Mouse (Mus musculus) megakaryocyte, embryonic 14.5 days (primary cell): ENCODE results near the gene Hmgn2. TPM values are rescaled to one million over a fixed set of nuclear protein-coding genes. Genes with fewer than 3 reads are reported as not detected.

ENCODE experiments used
- H3K27me3 ChIP-seq: replicated peaks from 2 replicates; pipeline ENCODE3; 2012; ENCODE audit warnings: inconsistent platforms
- H3K36me3 ChIP-seq: replicated peaks from 2 replicates; pipeline ENCODE3; 2012; ENCODE audit warnings: low read length, inconsistent platforms, mixed read lengths
- H3K4me1 ChIP-seq: 2 replicates; pipeline ENCODE4 v1.6.1; 2012; ENCODE audit warnings: inconsistent platforms
- H3K4me3 ChIP-seq: replicated peaks from 2 replicates; pipeline ENCODE3; 2012; ENCODE audit warnings: moderate library complexity, mild to moderate bottlenecking, inconsistent platforms
- H3K9me3 ChIP-seq: 2 replicates; pipeline ENCODE4 v1.6.1; 2012; ENCODE audit warnings: inconsistent platforms
- FLI1 ChIP-seq: IDR thresholded peaks from 2 replicates; pipeline ENCODE4 v1.6.1; 2012; ENCODE audit warnings: low read length, inconsistent platforms, mixed read lengths
- GATA1 ChIP-seq: IDR thresholded peaks from 3 replicates; pipeline ENCODE4 v1.6.1; 2012; ENCODE audit warnings: mixed read lengths, low read length, inconsistent platforms, borderline replicate concordance
- polyA plus RNA-seq: library from polyadenylated mRNA; stranded (reverse); fragments of >175 nt; gene quantifications from 2 replicates; pipeline ENCODE4 v1.2.3, GENCODE M21; 2012; ENCODE audit warnings: low replicate concordance; ENCODE audit not compliant: insufficient read depth

The Hmgn2 gene
- 89.8 and 993 TPM in 2 replicates for polyA plus RNA-seq

DNA sequence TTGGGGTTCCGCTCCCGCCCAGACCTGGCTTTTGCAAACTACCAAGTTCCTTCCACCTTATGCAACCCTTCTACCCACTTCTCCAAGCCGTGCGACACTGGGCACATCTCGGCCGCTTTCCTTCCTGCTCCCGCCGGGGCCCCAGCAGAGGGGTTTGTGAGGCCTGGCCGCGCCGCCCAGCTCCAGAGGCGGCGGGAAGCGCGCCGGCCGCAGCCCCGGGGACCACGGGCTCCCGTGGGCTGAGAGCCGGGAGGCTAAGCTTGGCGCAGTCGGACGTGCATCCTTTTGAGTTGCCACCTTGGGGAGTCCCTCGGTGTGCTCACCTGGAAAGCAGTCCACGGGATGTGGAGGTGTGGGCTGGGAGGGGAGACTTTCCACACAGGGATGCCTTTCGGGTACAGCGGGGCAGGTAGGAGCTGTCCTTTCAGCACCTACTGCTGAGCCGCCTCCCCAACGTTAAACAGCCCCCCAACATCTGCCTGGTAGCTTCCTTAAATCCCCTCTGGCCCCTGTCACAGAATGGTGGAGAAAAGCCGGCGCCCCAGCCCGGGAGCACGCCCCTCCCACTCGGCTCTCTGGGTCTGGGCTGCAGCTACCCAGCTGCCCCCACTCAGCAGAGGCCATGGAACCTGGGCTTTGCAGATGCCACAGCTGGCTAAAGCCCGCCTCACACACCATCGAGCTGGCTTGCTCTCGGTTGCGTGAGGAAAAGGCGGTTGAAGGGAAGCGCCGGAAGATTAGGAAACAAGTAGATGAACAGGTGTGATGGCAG is at the start of gene Hmgn2:
Gene Hmgn2, minus strand, starts transcription at position 501 of the 772 bp plus-strand sequence.
- no peak for TF ChIP-seq GATA1
- TF ChIP-seq FLI1 = no peak
- H3K27me3 ChIP-seq = no peaks in the 10 kb centered on the region
- H3K9me3 ChIP-seq = no peaks in the 10 kb centered on the region
- H3K4me1 ChIP-seq = peaks cover 35% of the 10 kb centered on the region
- H3K4me3 ChIP-seq = peak within 1 kb of the TSS; percentile 95
- H3K36me3 ChIP-seq = peaks cover 60% of the 10 kb centered on the region

DNA sequence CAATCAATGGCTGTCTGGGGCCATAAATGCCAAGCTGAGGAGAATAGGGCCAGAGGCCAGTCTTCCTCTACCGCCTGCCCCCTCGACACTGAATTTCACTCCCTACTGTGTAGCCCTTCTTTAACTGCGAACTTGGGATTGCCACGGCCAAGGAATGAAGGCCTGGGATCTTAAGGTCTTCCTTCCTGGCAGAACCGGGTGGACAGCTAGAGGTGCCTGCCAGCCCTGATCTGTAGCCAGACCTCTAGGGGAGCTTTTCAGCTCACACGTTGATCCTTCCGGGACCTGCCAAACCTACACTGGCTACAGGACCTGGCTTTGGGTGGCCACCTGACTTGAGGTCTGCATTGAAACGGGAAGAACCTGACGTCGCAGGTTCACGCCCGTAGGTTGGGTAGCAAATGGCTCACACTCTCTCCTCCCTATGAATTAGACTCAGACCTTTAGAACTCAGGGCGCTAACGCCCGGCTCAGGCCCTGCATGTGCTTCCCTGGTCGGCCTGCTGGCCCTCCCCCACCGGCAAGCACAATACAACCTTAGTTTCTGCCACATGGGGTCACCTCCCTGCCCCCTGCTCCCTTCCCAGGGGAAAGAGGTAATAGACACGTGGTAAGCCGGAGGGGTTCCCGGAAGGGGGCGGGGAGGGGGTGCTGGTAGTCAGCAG is 48.9 kb upstream of the Hmgn2 start:
- no peak overlapping the region for H3K4me3 ChIP-seq
- H3K4me1 ChIP-seq = peaks cover 21% of the 10 kb centered on the region
- H3K9me3 ChIP-seq = 0 out of 2 replicates have a peak, but pooled peaks cover 3% of the 10 kb centered on the region
- no peak for TF ChIP-seq FLI1
- H3K36me3 ChIP-seq = no peaks in the 10 kb centered on the region
- peaks cover 72% of the 10 kb centered on the region for H3K27me3 ChIP-seq

- no peaks in the 10 kb centered on the region for H3K36me3 ChIP-seq
- peaks cover 25% of the 10 kb centered on the region for H3K4me1 ChIP-seq
- no peak overlapping the region for H3K4me3 ChIP-seq
- H3K27me3 ChIP-seq = peaks cover 78% of the 10 kb centered on the region
- TF ChIP-seq FLI1 (no peak), GATA1 (no peak)
- H3K9me3 ChIP-seq = 0 out of 2 replicates have a peak, but pooled peaks cover 3% of the 10 kb centered on the region
These were observed 48.3 kb upstream of the Hmgn2 start for GRCm38 (mm10) chr4:134016767-134017166.

- Histone ChIP-seq H3K36me3 (no peaks in the 10 kb centered on the region), H3K4me1 (peaks cover 25% of the 10 kb centered on the region), H3K9me3 (0 out of 2 replicates have a peak, but pooled peaks cover 3% of the 10 kb centered on the region), H3K4me3 (no peak overlapping the region), H3K27me3 (peaks cover 81% of the 10 kb centered on the region)
- no peak for TF ChIP-seq FLI1
- TF ChIP-seq GATA1 = no peak
These were observed 47.8 kb upstream of the Hmgn2 start for GRCm38 (mm10) chr4:134016208-134016607.

DNA sequence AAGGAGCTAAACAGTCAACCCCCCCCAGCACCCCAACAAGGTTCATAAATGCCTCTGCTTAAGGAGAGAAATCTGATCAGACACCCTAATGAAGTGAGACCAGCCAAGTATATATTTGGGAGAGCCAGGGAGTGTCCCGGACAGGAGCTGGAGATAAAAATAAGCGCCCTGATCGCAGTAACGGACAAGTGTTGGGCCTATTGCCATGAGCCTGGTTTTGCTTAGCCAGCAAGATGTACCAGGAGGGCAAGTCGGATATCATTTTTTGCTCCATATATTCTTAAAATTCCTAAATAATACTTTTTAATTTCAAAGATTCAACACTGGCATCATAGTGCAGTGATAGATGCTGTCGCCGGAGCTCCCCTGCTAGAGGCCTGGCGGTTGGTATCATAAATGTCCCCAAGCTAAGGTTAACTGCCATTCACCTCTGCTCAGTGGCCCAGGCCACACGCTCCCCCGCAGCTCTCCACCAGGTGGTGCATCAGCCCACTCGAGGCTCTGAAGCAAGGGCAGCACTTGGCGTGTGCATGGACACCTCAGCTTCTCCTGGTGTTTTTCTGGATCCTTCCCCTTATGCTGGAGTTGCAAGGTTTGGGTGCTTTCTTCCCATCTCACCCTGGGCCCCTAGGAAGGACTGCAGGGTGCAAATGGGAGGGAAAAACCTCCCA is 44.5 kb upstream of the Hmgn2 start:
- Histone ChIP-seq H3K4me3 (no peak overlapping the region), H3K4me1 (peaks cover 19% of the 10 kb centered on the region), H3K36me3 (no peaks in the 10 kb centered on the region), H3K27me3 (peaks cover 72% of the 10 kb centered on the region), H3K9me3 (no peaks in the 10 kb centered on the region)
- no peak for TF ChIP-seq GATA1
- TF ChIP-seq FLI1 = no peak

GRCm38 (mm10) chr4:134011450-134012414 is 43.3 kb upstream of the Hmgn2 start:
- no peak overlapping the region for H3K4me3 ChIP-seq
- 0 out of 2 replicates have a peak, but pooled peaks cover 7% of the 10 kb centered on the region for H3K4me1 ChIP-seq
- H3K27me3 ChIP-seq = peaks cover 64% of the 10 kb centered on the region
- no peaks in the 10 kb centered on the region for H3K9me3 ChIP-seq
- TF ChIP-seq FLI1 (no peak), GATA1 (no peak)
- H3K36me3 ChIP-seq = no peaks in the 10 kb centered on the region

- H3K27me3 ChIP-seq = peaks cover 49% of the 10 kb centered on the region
- H3K4me3 ChIP-seq = no peak overlapping the region
- no peaks in the 10 kb centered on the region for H3K9me3 ChIP-seq
- H3K36me3 ChIP-seq = no peaks in the 10 kb centered on the region
- H3K4me1 ChIP-seq = peaks cover 15% of the 10 kb centered on the region
- no peak for TF ChIP-seq GATA1
- TF ChIP-seq FLI1 = no peak
These were observed 41.3 kb upstream of the Hmgn2 start for GRCm38 (mm10) chr4:134009709-134010108.

DNA sequence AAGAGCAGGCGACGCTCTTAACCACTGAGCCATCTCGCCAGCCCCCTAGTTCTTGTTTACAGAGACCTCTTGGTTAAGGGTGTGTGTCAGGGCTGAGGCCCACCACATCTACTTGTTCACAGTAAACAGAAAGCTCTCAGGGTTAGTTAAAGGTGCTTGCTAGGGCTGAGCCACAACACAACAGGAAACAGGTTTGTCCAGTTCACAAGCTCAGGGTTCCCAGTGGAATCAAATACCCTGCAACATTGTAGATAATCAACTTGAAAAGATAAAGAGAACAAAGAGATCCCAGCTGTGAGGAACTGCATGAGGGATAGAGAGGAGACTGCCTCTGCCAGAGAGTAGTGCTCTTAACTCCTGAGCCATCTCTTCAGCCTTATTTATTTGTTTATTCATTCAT is 38.4 kb upstream of the Hmgn2 start:
- TF ChIP-seq GATA1 = no peak
- no peak for TF ChIP-seq FLI1
- Histone ChIP-seq H3K4me1 (peaks cover 15% of the 10 kb centered on the region), H3K9me3 (no peaks in the 10 kb centered on the region), H3K36me3 (no peaks in the 10 kb centered on the region), H3K27me3 (peaks cover 34% of the 10 kb centered on the region), H3K4me3 (no peak overlapping the region)

GRCm38 (mm10) chr4:134005581-134006358 is 37.3 kb upstream of the Hmgn2 start:
- peaks cover 24% of the 10 kb centered on the region for H3K27me3 ChIP-seq
- H3K9me3 ChIP-seq = no peaks in the 10 kb centered on the region
- TF ChIP-seq GATA1 (no peak), FLI1 (no peak)
- H3K36me3 ChIP-seq = no peaks in the 10 kb centered on the region
- peaks cover 18% of the 10 kb centered on the region for H3K4me1 ChIP-seq
- no peak overlapping the region for H3K4me3 ChIP-seq
